Mouse (Mus musculus): ENCODE measurements at regions not wholly inside any gene's neighbourhood (a gene's known extent, or its start where the extent isn't known, plus 50 kb on each side); places are given as distances from the start of the nearest gene placed in this dataset.

DNA sequence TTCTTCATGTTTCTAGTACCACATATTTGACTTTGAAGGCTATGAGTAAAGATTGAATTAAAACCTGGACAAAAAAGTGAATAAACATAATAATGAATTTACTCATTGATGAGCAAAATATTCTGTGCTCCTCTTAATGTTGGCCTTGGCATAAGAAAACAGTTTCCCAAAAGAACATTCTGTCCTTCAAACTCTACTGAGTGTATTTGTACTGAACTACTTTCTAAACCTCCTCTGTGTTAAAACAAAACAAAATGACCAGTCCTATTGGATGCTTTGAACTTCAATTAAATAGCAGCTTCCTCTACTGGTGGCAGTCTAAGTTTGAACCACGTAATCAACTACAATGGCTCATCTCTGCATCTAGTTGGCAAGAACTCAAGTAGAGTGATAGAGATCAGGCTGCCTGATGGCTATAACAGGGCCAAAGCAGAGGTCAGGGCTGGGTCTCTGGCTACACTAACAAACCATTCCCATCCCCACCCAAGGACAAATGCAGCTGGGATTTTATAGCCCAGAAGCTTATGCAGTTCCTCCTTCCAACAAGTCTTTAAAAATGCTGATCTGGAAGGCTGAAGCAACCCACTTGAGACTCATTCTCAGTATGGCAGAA, 232.3 kb upstream of the Gm10295 start:
- TF ChIP-seq CTCF (IDR thresholded peaks at IDR 0.05; ENCODE audit: low read depth, low read length), result no peak
- no peak for TF ChIP-seq POLR2A (IDR thresholded peaks at IDR 0.05; ENCODE audit: borderline replicate concordance, low read depth, low read length)
